Mouse (Mus musculus): Measurements from ENCODE around the gene Flvcr1.

Gene Flvcr1

GRCm38 (mm10) chr1:191026021-191026713, at the start of gene Flvcr1:
TSS of gene Flvcr1 (minus strand) at chr1:191026158.
- peak; percentile 97 to 98 for DNase-seq (ENCODE audit: low read depth in 2 of 2, low spot score in 2 of 2)

DNA sequence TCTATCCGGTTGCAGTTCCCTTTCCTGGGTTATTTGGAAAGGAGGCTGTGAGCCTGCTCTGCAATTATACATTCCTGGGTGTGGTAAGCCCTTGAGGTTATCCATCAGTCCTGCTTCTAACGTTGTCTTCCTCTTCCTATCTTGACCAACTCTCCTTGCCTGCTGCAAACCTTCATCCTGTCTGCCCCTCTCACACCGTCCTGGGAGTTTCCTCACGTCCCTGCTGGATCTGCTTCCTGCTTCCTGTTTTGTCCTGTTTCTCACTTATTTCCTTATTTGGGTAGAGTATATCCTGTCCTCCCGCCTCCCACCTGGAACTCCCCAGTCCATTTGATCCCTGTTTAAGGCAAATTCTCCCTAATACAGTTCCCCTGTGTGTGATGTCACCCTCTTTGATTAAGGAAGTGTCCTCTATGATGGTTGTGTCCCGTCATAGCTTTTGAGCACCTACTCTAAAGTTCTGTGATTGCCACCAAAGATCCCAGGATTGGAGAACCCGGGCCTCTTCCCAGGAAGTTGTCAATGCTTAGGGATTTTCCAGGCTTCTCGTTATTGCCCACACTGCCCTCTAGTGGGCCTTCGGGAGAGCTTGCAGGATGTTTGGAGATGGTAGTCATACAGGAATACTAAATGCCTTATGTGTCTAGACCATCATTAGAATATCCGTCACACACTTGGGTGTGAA, 49.4 kb upstream of the Flvcr1 start:
- no peak for DNase-seq (ENCODE audit: low read depth in 2 of 2, low spot score in 2 of 2)

DNA sequence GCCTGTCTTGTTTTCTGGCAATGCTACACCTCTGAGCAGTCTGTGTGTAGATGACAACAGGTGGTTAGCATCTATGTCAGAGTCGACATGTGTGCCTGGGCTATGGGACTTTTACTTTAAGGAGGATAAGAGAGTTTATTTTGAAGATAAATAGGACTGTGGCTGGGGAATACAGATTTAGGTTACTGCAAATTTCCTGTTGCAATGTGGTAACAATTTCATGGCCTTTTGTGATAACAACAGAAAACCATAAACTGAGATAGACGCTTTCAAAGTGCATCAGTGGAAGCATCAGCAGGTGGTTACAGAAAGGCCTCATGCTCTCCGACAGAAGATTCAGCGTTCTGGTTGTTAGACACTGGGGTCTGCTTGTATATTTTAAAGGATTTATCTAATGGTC, 47.5 kb upstream of the Flvcr1 start:
- no peak for DNase-seq (ENCODE audit: low read depth in 2 of 2, low spot score in 2 of 2)

GRCm38 (mm10) chr1:191073001-191073400, 47.0 kb upstream of the Flvcr1 start:
- DNase-seq (ENCODE audit: low read depth in 2 of 2, low spot score in 2 of 2), result no peak

GRCm38 (mm10) chr1:191072329-191072913, 46.5 kb upstream of the Flvcr1 start:
- DNase-seq (ENCODE audit: low read depth in 2 of 2, low spot score in 2 of 2), result no peak

GRCm38 (mm10) chr1:191071613-191072012, 45.7 kb upstream of the Flvcr1 start:
- no peak for DNase-seq (ENCODE audit: low read depth in 2 of 2, low spot score in 2 of 2)

DNA sequence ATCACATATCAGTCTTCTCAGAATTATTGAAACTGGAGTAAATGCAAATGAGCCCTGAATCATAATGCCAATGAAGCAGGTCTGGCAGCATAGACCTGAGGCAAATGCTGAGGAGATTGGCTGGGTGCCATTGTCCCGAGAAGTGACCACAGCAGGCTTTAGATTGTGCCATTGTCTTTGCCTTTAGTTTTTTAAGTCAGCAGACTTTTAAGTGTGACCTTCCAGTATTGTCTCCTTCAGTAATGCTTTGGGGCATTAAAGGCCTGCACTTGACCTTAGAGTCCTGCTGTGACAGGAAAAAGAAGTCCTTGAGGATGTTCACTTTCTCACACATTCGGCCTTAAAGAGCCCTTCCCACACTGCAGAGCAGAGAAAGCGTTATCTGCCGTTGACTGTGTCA, 44.3 kb upstream of the Flvcr1 start:
- DNase-seq (ENCODE audit: low read depth in 2 of 2, low spot score in 2 of 2), result no peak

- no peak for DNase-seq (ENCODE audit: low read depth in 2 of 2, low spot score in 2 of 2)
Measured at GRCm38 (mm10) chr1:191068377-191068776, 42.4 kb upstream of the Flvcr1 start.

GRCm38 (mm10) chr1:191065188-191065587, 39.2 kb upstream of the Flvcr1 start:
- DNase-seq (ENCODE audit: low read depth in 2 of 2, low spot score in 2 of 2), result no peak

GRCm38 (mm10) chr1:191064535-191064934, 38.6 kb upstream of the Flvcr1 start:
- no peak for DNase-seq (ENCODE audit: low read depth in 2 of 2, low spot score in 2 of 2)

GRCm38 (mm10) chr1:191063700-191064099, 37.7 kb upstream of the Flvcr1 start:
- DNase-seq (ENCODE audit: low read depth in 2 of 2, low spot score in 2 of 2), result no peak

GRCm38 (mm10) chr1:191062781-191063485, 37.0 kb upstream of the Flvcr1 start, which contains the start of the genes Tatdn3 and Nsl1:
TSS of gene Tatdn3 (minus strand) at chr1:191062932.
TSS of gene Nsl1 (plus strand) at chr1:191063012.
- DNase-seq (ENCODE audit: low read depth in 2 of 2, low spot score in 2 of 2), result peak; percentile 89 to 92

GRCm38 (mm10) chr1:191062241-191062780, 36.4 kb upstream of the Flvcr1 start:
- DNase-seq (ENCODE audit: low read depth in 2 of 2, low spot score in 2 of 2), result no peak

DNA sequence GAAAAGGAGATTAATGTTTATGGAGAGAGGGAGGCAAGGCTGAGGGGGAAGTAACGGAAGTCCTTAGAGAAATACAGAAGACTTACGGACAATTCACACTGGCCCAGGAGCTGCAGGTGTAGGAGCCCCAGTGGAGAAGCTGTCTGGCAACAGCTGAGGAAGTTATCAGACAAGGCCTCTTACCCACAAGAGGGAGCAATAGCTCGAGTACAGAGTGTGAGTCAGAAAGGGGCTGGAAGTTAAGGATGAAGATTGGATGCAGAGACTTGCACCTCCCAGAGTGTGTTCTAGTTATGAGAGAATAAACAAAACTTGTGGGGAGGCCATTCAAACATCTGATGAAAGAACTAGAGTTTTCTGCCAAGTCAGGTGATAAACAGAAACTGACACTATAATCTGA, 31.5 kb upstream of the Flvcr1 start:
- DNase-seq (ENCODE audit: low read depth in 2 of 2, low spot score in 2 of 2), result no peak

GRCm38 (mm10) chr1:191055533-191055873, 29.5 kb upstream of the Flvcr1 start:
- no peak for DNase-seq (ENCODE audit: low read depth in 2 of 2, low spot score in 2 of 2)

DNA sequence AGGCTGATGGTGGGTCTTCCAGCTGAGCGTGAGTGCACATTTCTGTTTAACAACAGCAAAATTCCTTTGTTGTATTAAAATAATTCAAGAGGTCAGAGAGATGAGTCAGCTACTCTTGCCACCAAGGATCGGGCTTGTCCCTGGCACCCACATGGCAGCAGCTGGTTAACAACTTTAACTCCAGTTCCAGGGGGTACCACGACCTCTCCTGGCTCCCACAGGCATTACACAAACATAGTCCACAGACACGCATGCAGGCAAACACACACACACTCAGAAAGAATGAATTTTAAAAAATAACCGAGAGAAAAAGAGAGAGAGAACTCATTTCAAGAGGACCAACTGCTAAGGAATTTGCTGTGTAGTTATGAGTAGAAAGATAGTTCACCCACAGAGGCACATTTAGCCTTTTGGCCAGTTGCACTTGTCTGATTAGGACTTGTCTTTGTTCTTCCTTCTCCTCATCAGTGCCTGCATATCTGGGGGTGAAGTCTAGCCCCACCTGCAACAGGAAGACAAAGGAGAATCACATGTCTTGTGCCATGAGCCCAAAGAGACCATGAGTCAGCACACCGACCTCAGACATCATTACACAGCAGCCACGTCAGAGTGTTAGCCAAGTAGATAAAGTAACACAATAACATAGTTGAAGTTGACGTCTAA, 29.0 kb upstream of the Flvcr1 start:
- no peak for DNase-seq (ENCODE audit: low read depth in 2 of 2, low spot score in 2 of 2)

- DNase-seq (ENCODE audit: low read depth in 2 of 2, low spot score in 2 of 2), result no peak
Measured at GRCm38 (mm10) chr1:191053555-191053954, 27.6 kb upstream of the Flvcr1 start.

DNA sequence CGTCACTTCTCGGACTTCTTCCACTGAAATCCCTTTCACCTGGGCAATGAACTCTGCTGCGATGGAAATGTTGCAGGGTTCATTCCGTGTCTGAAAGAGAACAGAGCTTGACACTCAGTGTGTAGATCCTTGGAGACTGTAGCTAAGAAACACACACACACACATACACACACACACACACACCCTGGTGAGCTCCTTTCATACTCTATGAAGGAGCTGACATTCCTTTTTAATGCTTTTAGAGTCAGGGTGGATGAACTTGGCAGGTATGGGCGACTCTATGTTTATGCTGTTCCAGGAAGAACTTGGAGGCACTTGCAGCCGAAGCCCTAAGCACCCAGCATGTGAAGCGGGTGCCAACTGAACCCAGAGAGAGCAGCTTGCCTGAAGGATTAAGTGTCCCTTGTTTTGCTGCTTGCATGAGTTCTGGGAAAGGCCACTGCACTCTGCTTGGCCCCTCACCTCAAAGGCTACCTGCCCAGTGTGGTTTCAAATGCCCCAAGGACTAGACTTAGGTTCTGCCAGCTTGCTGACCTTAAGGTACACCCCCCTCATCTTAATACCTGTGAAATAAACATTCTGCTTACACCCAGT, 20.4 kb upstream of the Flvcr1 start:
- DNase-seq (ENCODE audit: low read depth in 2 of 2, low spot score in 2 of 2), result no peak

- no peak for DNase-seq (ENCODE audit: low read depth in 2 of 2, low spot score in 2 of 2)
Measured at GRCm38 (mm10) chr1:191045264-191045663, 19.3 kb upstream of the Flvcr1 start.

DNA sequence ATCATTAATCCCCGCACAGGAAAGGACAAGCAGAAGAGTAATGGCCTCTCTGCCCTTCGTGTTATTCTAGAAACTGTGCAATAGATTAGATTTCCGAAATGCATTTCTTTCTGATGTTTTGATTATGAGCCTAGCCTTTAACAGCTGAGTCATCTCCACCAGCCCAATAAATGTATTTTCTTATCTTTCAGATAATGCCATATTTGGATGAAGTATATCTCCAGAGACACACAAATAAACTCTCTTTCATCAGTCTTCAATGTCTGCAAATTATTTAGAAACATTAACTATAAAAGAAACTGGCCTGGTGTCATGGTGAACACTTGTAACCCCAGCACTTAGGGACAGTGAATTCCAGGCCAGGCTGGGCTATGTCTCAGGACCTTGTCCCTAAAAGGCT, 16.7 kb upstream of the Flvcr1 start:
- no peak for DNase-seq (ENCODE audit: low read depth in 2 of 2, low spot score in 2 of 2)

DNA sequence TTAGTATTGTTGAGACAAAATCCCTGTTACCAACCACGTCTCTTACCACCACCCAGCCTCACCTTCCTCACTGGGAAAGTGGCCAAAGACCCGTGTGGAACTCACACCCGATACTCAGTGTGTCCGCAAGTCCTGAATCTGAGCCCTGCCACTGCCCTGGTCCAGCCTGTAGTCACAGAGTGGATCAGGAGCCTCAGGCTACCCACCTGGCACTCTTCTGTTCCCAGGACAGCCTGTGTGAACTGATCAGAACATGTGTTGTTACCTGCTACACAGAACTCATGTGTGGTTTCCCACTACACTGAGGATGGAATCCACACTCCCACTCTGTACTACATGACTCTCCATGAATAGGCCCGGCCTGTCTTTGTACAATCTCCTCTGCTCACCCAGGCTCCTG, 16.1 kb upstream of the Flvcr1 start:
- DNase-seq (ENCODE audit: low read depth in 2 of 2, low spot score in 2 of 2), result no peak

All from CD8-positive naive resting alpha-beta T cell, adult 2 months (primary cell).